Mouse (Mus musculus): ENCODE measurements around the gene Amer3.
"Not testable (repeated sequence)": the region's sequence is repeated elsewhere in the genome, so short reads cannot be mapped to it uniquely, and the experiment has no call there.

Gene Amer3

GRCm38 (mm10) chr1:34578851-34579781, at the start of gene Amer3:
Gene Amer3, plus strand, starts transcription at chr1:34579657.
- peak; percentile 63 for DNase-seq (ENCODE audit: low spot score in 2 of 2)

DNA sequence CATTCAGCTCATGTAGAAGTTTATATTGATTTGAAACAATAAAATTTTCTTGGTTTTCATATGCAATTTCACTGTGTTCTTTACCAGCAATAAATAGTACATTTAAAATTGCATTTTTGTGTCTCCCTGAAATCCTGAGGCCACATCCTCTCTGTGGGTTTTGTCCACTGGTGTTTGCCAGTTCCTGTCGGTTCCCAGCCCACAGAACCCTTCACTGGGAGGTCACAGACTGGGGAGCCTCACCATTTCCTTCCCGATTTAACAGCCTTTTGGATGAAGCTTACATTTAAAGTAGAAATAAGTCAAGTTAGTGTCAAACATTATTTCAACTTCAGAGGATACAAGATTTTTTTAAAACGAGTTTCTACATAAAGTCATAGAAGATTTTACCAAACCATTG, 44.9 kb upstream of the Amer3 start:
- not testable (repeated sequence) for DNase-seq (ENCODE audit: low spot score in 2 of 2)

- DNase-seq (ENCODE audit: low spot score in 2 of 2), result not testable (repeated sequence)
Observed at GRCm38 (mm10) chr1:34535043-34535698, 44.3 kb upstream of the Amer3 start, which contains the start of gene Cfc1. Gene Cfc1, plus strand, starts transcription at chr1:34535648.

GRCm38 (mm10) chr1:34536291-34536766, 43.1 kb upstream of the Amer3 start:
- DNase-seq (ENCODE audit: low spot score in 2 of 2), result no peak

GRCm38 (mm10) chr1:34536767-34537485, 42.5 kb upstream of the Amer3 start:
- DNase-seq (ENCODE audit: low spot score in 2 of 2), result no peak

- no peak for DNase-seq (ENCODE audit: low spot score in 2 of 2)
Observed at GRCm38 (mm10) chr1:34547074-34547473, 32.4 kb upstream of the Amer3 start.

GRCm38 (mm10) chr1:34553690-34554089, 25.8 kb upstream of the Amer3 start:
- DNase-seq (ENCODE audit: low spot score in 2 of 2), result no peak

DNA sequence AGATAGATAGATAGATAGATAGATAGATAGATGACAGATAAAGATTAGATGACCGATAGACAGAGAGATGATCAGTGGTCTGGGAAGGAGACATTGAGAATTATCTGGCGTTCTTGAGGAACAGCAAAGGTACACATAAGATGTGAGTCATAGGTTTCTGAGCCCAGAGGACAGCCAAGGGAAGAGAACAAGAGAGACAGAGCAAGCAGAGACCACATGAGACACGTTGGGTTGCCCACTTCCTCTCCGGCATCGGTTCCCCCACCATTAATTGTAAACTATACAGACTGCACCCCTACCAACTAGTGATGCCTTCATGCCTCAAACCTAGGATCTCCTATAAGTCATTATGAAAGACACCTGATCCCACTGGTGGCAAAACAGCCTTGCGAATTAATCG, 25.2 kb upstream of the Amer3 start:
- no peak for DNase-seq (ENCODE audit: low spot score in 2 of 2)

GRCm38 (mm10) chr1:34560843-34561242, 18.6 kb upstream of the Amer3 start, which contains the start of gene Prss40:
Gene Prss40, minus strand, starts transcription at chr1:34560943.
- DNase-seq (ENCODE audit: low spot score in 2 of 2), result no peak

- no peak for DNase-seq (ENCODE audit: low spot score in 2 of 2)
Observed at GRCm38 (mm10) chr1:34564383-34565045, 14.9 kb upstream of the Amer3 start.

- no peak for DNase-seq (ENCODE audit: low spot score in 2 of 2)
Observed at GRCm38 (mm10) chr1:34568120-34568519, 11.3 kb upstream of the Amer3 start.

- no peak for DNase-seq (ENCODE audit: low spot score in 2 of 2)
Observed at GRCm38 (mm10) chr1:34569876-34570275, 9.6 kb upstream of the Amer3 start.

DNA sequence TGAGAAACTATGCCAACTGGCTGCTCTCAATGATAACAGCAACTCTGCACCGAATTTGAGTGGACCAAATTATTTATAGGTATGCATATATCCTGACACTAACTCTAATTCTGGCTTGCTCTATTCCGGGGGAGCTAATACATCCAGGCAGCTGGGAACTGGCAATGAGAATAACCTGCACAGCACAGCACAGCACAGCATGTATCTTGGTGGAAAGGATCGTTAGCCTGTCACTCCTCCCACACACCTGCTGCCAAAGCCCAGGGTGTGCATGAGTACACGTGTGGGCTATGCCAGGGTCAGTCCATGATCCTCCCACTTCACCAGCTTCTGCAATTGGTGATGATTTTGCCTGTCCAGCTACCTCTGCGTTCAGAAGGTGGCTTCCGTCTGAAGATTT, 8.0 kb upstream of the Amer3 start:
- no peak for DNase-seq (ENCODE audit: low spot score in 2 of 2)

- DNase-seq (ENCODE audit: low spot score in 2 of 2), result no peak
Observed at GRCm38 (mm10) chr1:34573221-34573620, 6.2 kb upstream of the Amer3 start.

GRCm38 (mm10) chr1:34579782-34580356, 412 bp downstream of the Amer3 start:
- DNase-seq (ENCODE audit: low spot score in 2 of 2), result no peak

DNA sequence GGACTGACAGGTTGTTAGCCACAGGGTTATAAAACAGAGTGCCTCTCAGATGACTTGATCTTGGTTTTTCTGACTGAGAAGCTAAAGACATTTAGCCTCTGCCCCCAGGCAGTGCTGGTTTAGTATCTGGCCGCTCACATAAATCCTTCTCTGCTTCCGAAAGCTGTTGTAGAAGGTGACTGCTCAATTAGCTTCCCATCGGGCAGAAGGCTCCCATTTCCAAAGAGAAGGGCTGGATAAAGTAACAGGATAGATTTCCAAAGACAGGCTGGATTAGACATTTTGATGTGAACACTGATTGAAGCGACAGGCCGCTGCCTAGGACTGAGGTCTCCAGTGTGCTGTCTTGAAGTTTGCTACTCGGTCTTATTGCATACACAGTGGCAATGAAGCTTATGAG, 2.8 kb downstream of the Amer3 start:
- DNase-seq (ENCODE audit: low spot score in 2 of 2), result no peak

GRCm38 (mm10) chr1:34583821-34584263, 4.4 kb downstream of the Amer3 start:
- peak; percentile 27 to 31 for DNase-seq (ENCODE audit: low spot score in 2 of 2)

GRCm38 (mm10) chr1:34584736-34585135, 5.3 kb downstream of the Amer3 start:
- DNase-seq (ENCODE audit: low spot score in 2 of 2), result no peak

DNA sequence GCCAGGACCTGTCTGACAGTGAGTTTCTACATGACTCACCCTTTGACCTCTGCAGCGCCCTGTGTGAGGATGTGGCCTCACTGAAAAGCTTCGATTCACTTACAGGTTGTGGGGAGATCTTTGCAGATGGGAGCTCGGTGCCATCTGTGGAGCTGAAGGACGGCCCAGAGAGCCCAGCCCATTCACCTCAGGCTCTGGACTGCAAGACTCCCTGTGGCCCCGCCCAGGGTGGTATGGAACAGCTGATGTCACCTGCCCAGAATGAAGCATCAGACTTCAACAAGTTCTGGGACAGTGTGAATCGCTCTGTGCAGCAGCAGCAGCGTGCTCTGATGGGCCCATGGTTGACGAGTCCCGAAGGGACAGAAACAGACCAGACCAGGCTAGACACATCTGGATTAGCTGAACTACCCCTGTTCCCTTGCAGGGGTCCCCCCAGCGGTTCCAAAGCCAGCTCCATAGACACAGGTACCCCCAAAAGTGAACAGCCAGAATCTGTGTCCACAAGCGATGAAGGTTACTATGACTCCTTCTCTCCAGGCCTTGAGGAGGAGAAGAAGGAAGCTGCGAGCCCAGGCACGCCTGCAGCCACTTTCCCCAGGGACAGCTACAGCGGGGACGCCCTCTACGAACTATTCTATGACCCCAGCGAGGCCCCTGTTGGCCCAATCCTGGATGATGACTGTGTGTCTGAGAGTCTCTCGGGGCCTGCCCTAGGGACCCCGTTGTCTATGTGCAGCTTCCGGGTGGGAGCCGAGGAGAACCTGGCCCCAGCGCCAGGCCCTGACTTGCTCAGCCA, 8.0 kb downstream of the Amer3 start:
- no peak for DNase-seq (ENCODE audit: low spot score in 2 of 2)

DNA sequence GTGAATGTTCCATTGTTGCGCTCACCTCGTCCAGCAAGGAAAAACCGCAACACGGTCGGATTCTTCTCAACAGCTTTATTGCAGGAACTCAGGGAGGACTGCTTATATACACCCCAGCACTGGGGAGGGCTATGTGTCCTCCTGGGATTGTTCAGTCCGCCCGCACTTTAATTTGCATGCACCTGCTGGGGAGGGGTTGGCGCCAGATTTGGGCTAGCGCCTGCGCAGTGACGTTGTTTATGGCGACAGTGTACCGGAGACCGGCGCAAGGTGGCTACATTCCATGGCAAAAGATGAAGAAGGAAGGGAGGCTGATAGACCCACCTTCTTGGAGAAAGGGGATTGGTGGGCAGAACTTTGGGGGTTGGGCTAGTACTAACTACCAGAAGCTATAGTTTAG, 20.5 kb downstream of the Amer3 start:
- no peak for DNase-seq (ENCODE audit: low spot score in 2 of 2)
